Mouse (Mus musculus): ENCODE data around the gene Bmp7. TPM values are rescaled to one million over a fixed set of nuclear protein-coding genes. Genes with fewer than 3 reads are reported as not detected.

Gene Bmp7
- polyA plus RNA-seq, 1 experiment from 2014 or later: 21.2 TPM

DNA sequence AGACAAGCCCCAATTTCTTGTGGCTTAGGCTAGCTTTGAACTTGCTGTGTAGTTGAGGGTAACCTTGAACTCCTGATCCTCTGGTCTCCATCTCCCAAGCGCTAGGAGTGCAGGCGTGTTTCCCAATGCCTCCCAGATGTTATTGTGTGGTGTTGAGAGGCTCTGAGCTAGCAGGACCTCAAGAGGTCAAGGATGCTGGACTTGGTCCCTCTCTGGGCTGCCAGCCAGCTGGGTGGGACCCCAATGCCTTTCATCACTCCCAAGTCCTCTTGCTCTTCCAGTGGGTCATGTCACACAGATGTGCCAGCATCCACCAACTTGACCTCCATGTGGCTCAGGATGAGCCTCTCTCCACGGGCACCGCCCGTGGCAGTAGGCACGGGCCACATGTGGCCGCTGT is 16.9 kb downstream of the Bmp7 start:
- peaks cover 29% of the 10 kb centered on the region for H3K36me3 ChIP-seq (replicated peaks)
- H3K4me1 ChIP-seq: peaks cover 56% of the 10 kb centered on the region
- 0 out of 2 replicates have a peak, but pooled peaks cover 3% of the 10 kb centered on the region for H3K9me3 ChIP-seq
- no peak overlapping the region for H3K27ac ChIP-seq
- DNase-seq (ENCODE audit: extremely low spot score, low spot score): no peak
- WGBS: 88% methylated on average over 7 of the region's 7 CpGs
- H3K4me3 ChIP-seq: no peak overlapping the region
- no peaks in the 10 kb centered on the region for H3K27me3 ChIP-seq (ENCODE audit: poor library complexity, severe bottlenecking)

- no peak for DNase-seq (ENCODE audit: extremely low spot score, low spot score)
- 42% methylated on average over 5 of the region's 5 CpGs for WGBS
- H3K9me3 ChIP-seq: 0 out of 2 replicates have a peak, but pooled peaks cover 3% of the 10 kb centered on the region
Measured at GRCm38 (mm10) chr2:172922597-172922996, 17.5 kb downstream of the Bmp7 start.

GRCm38 (mm10) chr2:172914018-172914417 is 26.1 kb downstream of the Bmp7 start:
- H3K4me1 ChIP-seq: peaks cover 35% of the 10 kb centered on the region
- H3K27me3 ChIP-seq (ENCODE audit: poor library complexity, severe bottlenecking): no peaks in the 10 kb centered on the region
- H3K9me3 ChIP-seq: no peaks in the 10 kb centered on the region
- H3K4me3 ChIP-seq: no peak overlapping the region
- DNase-seq (ENCODE audit: extremely low spot score, low spot score): no peak
- no peak overlapping the region for H3K27ac ChIP-seq
- H3K36me3 ChIP-seq (replicated peaks): peaks cover 27% of the 10 kb centered on the region
- whole genome bisulfite sequencing: 93% methylated on average over 14 of the region's 14 CpGs

More at GRCm38 (mm10) chr2:172922597-172922996, 17.5 kb downstream of the Bmp7 start:
- peak overlapping the region; percentile 62 for H3K27ac ChIP-seq
- peaks cover 29% of the 10 kb centered on the region for H3K36me3 ChIP-seq (replicated peaks)
- H3K27me3 ChIP-seq (ENCODE audit: poor library complexity, severe bottlenecking): no peaks in the 10 kb centered on the region
- peaks cover 50% of the 10 kb centered on the region for H3K4me1 ChIP-seq
- H3K4me3 ChIP-seq: no peak overlapping the region

- no peak for DNase-seq (ENCODE audit: extremely low spot score, low spot score)
- H3K9me3 ChIP-seq: no peaks in the 10 kb centered on the region
- no peaks in the 10 kb centered on the region for H3K27me3 ChIP-seq (ENCODE audit: poor library complexity, severe bottlenecking)
- 43% methylated on average over 5 of the region's 5 CpGs for WGBS
- H3K27ac ChIP-seq: peak overlapping the region; percentile 40; the same call in 1 of the 2 replicates
- peaks cover 27% of the 10 kb centered on the region for H3K36me3 ChIP-seq (replicated peaks)
- H3K4me3 ChIP-seq: no peak overlapping the region
- H3K4me1 ChIP-seq: peaks cover 58% of the 10 kb centered on the region
Measured at GRCm38 (mm10) chr2:172911715-172912114, 28.4 kb downstream of the Bmp7 start.

- H3K4me1 ChIP-seq: peaks cover 64% of the 10 kb centered on the region
- no peaks in the 10 kb centered on the region for H3K27me3 ChIP-seq (ENCODE audit: poor library complexity, severe bottlenecking)
- H3K4me3 ChIP-seq: no peak overlapping the region
- H3K27ac ChIP-seq: peak overlapping the region; percentile 40; the same call in 1 of the 2 replicates
- 77% methylated on average over 6 of the region's 6 CpGs for WGBS
- H3K9me3 ChIP-seq: no peaks in the 10 kb centered on the region
- no peak for DNase-seq (ENCODE audit: extremely low spot score, low spot score)
- peaks cover 21% of the 10 kb centered on the region for H3K36me3 ChIP-seq (replicated peaks)
Measured at GRCm38 (mm10) chr2:172911157-172911556, 29.0 kb downstream of the Bmp7 start.

DNA sequence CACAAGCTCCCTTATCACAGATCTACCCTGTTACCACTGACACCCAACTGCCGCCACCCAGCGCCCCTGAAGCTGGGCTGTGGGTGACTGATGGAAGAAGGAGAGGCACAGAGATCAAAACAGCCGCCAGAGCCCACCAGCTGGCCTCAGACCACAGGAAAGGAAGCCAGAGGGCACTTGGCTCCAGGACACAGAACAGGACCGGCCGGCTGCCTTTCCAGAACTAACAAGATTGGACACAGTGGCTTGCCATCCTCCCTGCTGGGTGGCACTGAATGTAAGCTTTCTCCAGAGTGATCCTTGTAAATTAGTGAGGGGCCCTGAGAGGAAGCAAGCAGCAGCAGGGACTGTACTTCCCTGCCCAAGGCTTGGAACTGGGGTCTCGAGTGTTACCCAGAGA is 30.7 kb downstream of the Bmp7 start:
- peak overlapping the region; percentile 3; the same call in 1 of the 2 replicates for H3K27ac ChIP-seq
- 51% methylated on average over 6 of the region's 6 CpGs for WGBS
- H3K4me3 ChIP-seq: no peak overlapping the region
- DNase-seq (ENCODE audit: extremely low spot score, low spot score): no peak
- H3K36me3 ChIP-seq (replicated peaks): peaks cover 22% of the 10 kb centered on the region
- H3K4me1 ChIP-seq: peaks cover 67% of the 10 kb centered on the region
- no peaks in the 10 kb centered on the region for H3K27me3 ChIP-seq (ENCODE audit: poor library complexity, severe bottlenecking)
- no peaks in the 10 kb centered on the region for H3K9me3 ChIP-seq

GRCm38 (mm10) chr2:172906146-172906545 is 34.0 kb downstream of the Bmp7 start:
- Histone ChIP-seq H3K27me3 (ENCODE audit: poor library complexity, severe bottlenecking) (no peaks in the 10 kb centered on the region), H3K4me1 (peaks cover 62% of the 10 kb centered on the region), H3K36me3 (replicated peaks) (peaks cover 12% of the 10 kb centered on the region; the same call in 1 of the 2 replicates), H3K9me3 (no peaks in the 10 kb centered on the region), H3K4me3 (no peak overlapping the region), H3K27ac (no peak overlapping the region)
- WGBS: 72% methylated on average over 9 of the region's 9 CpGs
- no peak for DNase-seq (ENCODE audit: extremely low spot score, low spot score)

DNA sequence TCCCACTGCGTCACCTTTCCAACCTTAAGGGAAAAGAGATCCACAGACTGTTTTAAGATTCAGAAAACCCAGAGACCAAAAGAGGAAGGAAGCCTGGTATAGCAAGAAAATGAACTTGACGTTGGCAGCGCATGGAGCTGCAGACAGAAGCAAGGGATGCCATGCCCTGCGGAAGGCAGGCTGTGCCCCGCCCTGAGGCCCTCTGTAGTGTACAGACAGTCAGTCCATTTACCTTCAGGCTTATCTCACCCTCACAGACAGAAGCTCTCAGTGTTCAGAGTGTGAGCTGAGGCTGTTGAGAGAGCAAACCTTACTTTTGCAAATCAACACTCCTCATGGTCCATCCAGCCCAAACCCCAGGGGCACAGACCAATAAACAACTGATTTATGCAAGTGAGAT is 35.1 kb downstream of the Bmp7 start:
- Histone ChIP-seq H3K4me1 (peaks cover 58% of the 10 kb centered on the region), H3K36me3 (replicated peaks) (peaks cover 10% of the 10 kb centered on the region), H3K27me3 (ENCODE audit: poor library complexity, severe bottlenecking) (no peaks in the 10 kb centered on the region), H3K9me3 (no peaks in the 10 kb centered on the region), H3K4me3 (no peak overlapping the region), H3K27ac (no peak overlapping the region)
- WGBS: 92% methylated on average over 5 of the region's 5 CpGs
- no peak for DNase-seq (ENCODE audit: extremely low spot score, low spot score)

DNA sequence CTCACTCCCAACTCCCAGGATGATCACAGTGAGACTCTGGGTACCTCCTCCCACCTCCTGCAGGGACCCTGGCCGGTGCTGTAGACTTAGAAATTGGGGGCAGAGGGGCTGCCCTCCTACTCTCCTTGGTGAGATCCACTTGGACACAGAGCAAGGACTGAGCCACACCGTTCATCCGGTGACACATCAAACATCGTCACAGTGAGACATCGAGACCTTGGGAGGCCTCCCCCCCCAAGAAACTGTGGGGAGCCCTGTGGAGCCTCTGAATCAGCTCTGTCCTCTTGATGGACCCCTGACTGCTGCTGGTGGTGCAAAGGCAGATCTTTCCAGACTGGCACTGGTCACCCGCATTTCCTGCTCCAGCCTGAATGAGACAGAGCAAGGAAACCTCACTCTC is 35.5 kb downstream of the Bmp7 start:
- no peaks in the 10 kb centered on the region for H3K9me3 ChIP-seq
- no peak overlapping the region for H3K4me3 ChIP-seq
- H3K36me3 ChIP-seq (replicated peaks): peaks cover 13% of the 10 kb centered on the region
- WGBS: 89% methylated on average over 6 of the region's 6 CpGs
- no peak for DNase-seq (ENCODE audit: extremely low spot score, low spot score)
- no peaks in the 10 kb centered on the region for H3K27me3 ChIP-seq (ENCODE audit: poor library complexity, severe bottlenecking)
- no peak overlapping the region for H3K27ac ChIP-seq
- H3K4me1 ChIP-seq: peaks cover 53% of the 10 kb centered on the region

GRCm38 (mm10) chr2:172903523-172903922 is 36.6 kb downstream of the Bmp7 start:
- H3K9me3 ChIP-seq: peaks cover 4% of the 10 kb centered on the region
- 94% methylated on average over 8 of the region's 8 CpGs for WGBS

DNA sequence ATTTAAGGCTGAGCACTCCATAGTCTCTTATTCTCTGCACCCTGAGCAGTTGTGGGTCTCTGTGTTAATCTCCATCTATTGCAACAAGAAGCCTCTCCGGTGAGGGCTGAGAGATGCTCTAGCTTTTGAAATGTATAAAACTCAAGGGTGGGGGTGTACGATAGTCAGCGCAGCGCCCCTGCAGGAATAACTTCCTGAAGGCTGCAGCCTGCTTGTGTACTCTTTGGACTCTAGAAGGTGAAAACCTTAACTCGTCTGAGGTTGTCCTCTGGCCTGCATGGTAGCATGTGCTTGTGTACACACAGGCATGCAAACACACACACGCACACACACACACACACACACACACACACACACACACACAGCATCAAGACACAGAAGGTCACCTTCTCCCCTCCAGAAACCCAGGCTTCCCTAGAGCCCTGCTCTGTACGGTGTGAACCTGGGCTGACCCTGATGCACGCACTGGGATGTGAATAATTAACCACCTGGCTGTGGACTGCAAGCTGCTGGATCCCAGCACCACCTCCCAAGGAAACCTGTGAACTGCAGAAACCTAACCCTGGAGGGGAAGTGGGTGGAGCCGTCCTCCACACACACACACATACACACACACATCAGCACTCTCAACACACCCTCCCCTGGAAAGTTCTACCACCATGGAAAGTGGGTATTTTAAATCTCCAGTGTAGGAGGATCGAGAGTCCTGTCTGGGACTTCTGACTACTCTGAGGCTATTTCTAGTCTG is 39.0 kb downstream of the Bmp7 start:
- whole genome bisulfite sequencing: 82% methylated on average over 10 of the region's 10 CpGs

More at GRCm38 (mm10) chr2:172903523-172903922, 36.6 kb downstream of the Bmp7 start:
- H3K36me3 ChIP-seq (replicated peaks): peaks cover 24% of the 10 kb centered on the region
- H3K4me1 ChIP-seq: peaks cover 43% of the 10 kb centered on the region
- no peak overlapping the region for H3K4me3 ChIP-seq
- DNase-seq (ENCODE audit: extremely low spot score, low spot score): no peak
- H3K27me3 ChIP-seq (ENCODE audit: poor library complexity, severe bottlenecking): no peaks in the 10 kb centered on the region
- no peak overlapping the region for H3K27ac ChIP-seq

GRCm38 (mm10) chr2:172889756-172890443 is 50.2 kb downstream of the Bmp7 start:
- no peak for DNase-seq (ENCODE audit: extremely low spot score, low spot score)
- Histone ChIP-seq H3K36me3 (replicated peaks) (peaks cover 50% of the 10 kb centered on the region), H3K4me1 (peaks cover 35% of the 10 kb centered on the region), H3K4me3 (no peak overlapping the region), H3K27ac (no peak overlapping the region), H3K27me3 (ENCODE audit: poor library complexity, severe bottlenecking) (no peaks in the 10 kb centered on the region), H3K9me3 (no peaks in the 10 kb centered on the region)
- 87% methylated on average over 15 of the region's 15 CpGs for WGBS

More for the DNA sequence above, 39.0 kb downstream of the Bmp7 start:
- Histone ChIP-seq H3K27me3 (ENCODE audit: poor library complexity, severe bottlenecking) (no peaks in the 10 kb centered on the region), H3K4me1 (peaks cover 19% of the 10 kb centered on the region), H3K9me3 (peaks cover 10% of the 10 kb centered on the region), H3K27ac (no peak overlapping the region), H3K4me3 (no peak overlapping the region), H3K36me3 (replicated peaks) (peaks cover 40% of the 10 kb centered on the region)
- no peak for DNase-seq (ENCODE audit: extremely low spot score, low spot score)

DNA sequence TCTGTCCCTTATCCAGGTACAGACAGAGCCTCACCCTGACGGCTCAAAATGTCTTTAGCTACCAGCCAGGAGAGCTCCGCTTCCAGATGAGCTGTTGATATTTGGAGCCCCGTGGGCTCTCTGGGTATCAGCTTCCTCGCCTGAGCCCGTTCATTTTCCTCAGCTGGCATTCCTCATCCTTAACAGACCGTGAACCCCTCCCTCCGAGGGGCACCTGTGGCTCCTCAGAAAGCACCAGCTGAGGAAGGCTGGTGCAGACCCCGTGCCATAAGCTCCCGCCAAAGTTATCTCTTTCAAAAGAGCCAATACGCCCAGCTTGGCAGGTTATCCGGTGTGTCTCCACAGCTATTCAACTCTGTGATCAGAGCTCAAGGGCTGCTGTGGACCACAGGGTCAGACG is 50.9 kb downstream of the Bmp7 start:
- no peak overlapping the region for H3K27ac ChIP-seq
- WGBS: 76% methylated on average over 12 of the region's 12 CpGs

More for the DNA sequence above, 50.9 kb downstream of the Bmp7 start:
- H3K9me3 ChIP-seq: no peaks in the 10 kb centered on the region
- peaks cover 35% of the 10 kb centered on the region for H3K4me1 ChIP-seq
- no peaks in the 10 kb centered on the region for H3K27me3 ChIP-seq (ENCODE audit: poor library complexity, severe bottlenecking)
- H3K36me3 ChIP-seq (replicated peaks): peaks cover 50% of the 10 kb centered on the region
- no peak for DNase-seq (ENCODE audit: extremely low spot score, low spot score)
- H3K4me3 ChIP-seq: no peak overlapping the region

All from forebrain, embryonic 10.5 days (tissue).